Mouse (Mus musculus): ENCODE results near the gene Spin2f. TPM values are rescaled to one million over a fixed set of nuclear protein-coding genes. Genes with fewer than 3 reads are reported as not detected.

Spin2f gene
- not detected for polyA plus RNA-seq (2015; fragmentation: Illumina TruSeq; extraction: RNeasy Lipid Tissue Mini Kit (QIAGEN cat#74804); ENCODE audit: insufficient read depth, low replicate concordance)

DNA sequence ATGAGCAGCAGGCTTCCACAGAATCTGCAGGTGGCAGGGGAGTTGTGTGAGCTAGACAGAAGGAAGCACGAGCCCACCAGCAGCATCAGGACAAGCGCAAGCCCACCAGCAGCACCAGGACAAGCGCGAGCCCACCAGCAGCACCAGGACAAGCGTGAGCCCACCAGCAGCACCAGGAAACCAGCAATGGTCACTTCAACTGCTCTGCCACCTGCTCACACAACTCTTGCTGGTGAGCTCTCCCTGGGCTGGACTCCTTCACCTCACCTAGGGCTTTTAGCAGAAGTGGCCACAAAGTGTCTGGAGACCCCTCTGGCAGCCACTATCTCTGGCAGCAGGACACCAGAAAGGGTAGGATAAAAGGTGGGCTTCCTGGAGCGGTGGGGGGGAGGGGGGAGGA lies at the start of gene Spin2f:
Gene Spin2f (plus strand): TSS at position 301 of the 400 bp plus-strand sequence.

Other genes with a start within 250 kb of the Spin2f start
- not detected for gene Btbd35f29, start 136.2 kb upstream of the Spin2f start, polyA plus RNA-seq (2015; fragmentation: Illumina TruSeq; extraction: RNeasy Lipid Tissue Mini Kit (QIAGEN cat#74804); ENCODE audit: insufficient read depth, low replicate concordance)
- not detected for gene Btbd35f26, start 82.6 kb downstream of the Spin2f start, polyA plus RNA-seq (2015; fragmentation: Illumina TruSeq; extraction: RNeasy Lipid Tissue Mini Kit (QIAGEN cat#74804); ENCODE audit: insufficient read depth, low replicate concordance)
- not detected for gene Btbd35f19, start 130.0 kb downstream of the Spin2f start, polyA plus RNA-seq (2015; fragmentation: Illumina TruSeq; extraction: RNeasy Lipid Tissue Mini Kit (QIAGEN cat#74804); ENCODE audit: insufficient read depth, low replicate concordance)